Mouse (Mus musculus): Measurements from ENCODE around the gene Creb3.
A peak's percentile ranks its signal among the peaks of the same experiment; 100 is the strongest.
"Not testable (repeated sequence)": the region's sequence is repeated elsewhere in the genome, so short reads cannot be mapped to it uniquely, and the experiment has no call there.

Gene Creb3

GRCm38 (mm10) chr4:43561997-43562768 is at the start of gene Creb3, which contains the start of gene Tln1:
Creb3 (plus strand) TSS chr4:43562332.
Tln1 (minus strand) TSS chr4:43562691.
- DNase-seq (ENCODE audit: low read depth) = peak; percentile 98

GRCm38 (mm10) chr4:43512653-43513052 is 49.5 kb upstream of the Creb3 start:
- DNase-seq (ENCODE audit: low read depth) = no peak

- no peak for DNase-seq (ENCODE audit: low read depth)
Observed at GRCm38 (mm10) chr4:43513300-43513699, 48.8 kb upstream of the Creb3 start.

GRCm38 (mm10) chr4:43513791-43514190 is 48.3 kb upstream of the Creb3 start:
- no peak for DNase-seq (ENCODE audit: low read depth)

GRCm38 (mm10) chr4:43515764-43516708 is 46.1 kb upstream of the Creb3 start:
- DNase-seq (ENCODE audit: low read depth) = no peak

- DNase-seq (ENCODE audit: low read depth) = no peak
Observed at GRCm38 (mm10) chr4:43519551-43519950, 42.6 kb upstream of the Creb3 start.

- DNase-seq (ENCODE audit: low read depth) = peak; percentile 75
Observed at GRCm38 (mm10) chr4:43519956-43520355, 42.2 kb upstream of the Creb3 start.

GRCm38 (mm10) chr4:43527880-43528279 is 34.3 kb upstream of the Creb3 start:
- DNase-seq (ENCODE audit: low read depth) = no peak

GRCm38 (mm10) chr4:43528487-43528886 is 33.6 kb upstream of the Creb3 start:
- DNase-seq (ENCODE audit: low read depth) = no peak

- DNase-seq (ENCODE audit: low read depth) = no peak
Observed at GRCm38 (mm10) chr4:43530081-43530501, 32.0 kb upstream of the Creb3 start.

GRCm38 (mm10) chr4:43530581-43530980 is 31.6 kb upstream of the Creb3 start:
- peak; percentile 85 for DNase-seq (ENCODE audit: low read depth)

- no peak for DNase-seq (ENCODE audit: low read depth)
Observed at GRCm38 (mm10) chr4:43533270-43533669, 28.9 kb upstream of the Creb3 start.

GRCm38 (mm10) chr4:43535628-43536027 is 26.5 kb upstream of the Creb3 start:
- no peak for DNase-seq (ENCODE audit: low read depth)

- no peak for DNase-seq (ENCODE audit: low read depth)
Observed at GRCm38 (mm10) chr4:43536031-43536430, 26.1 kb upstream of the Creb3 start.

- DNase-seq (ENCODE audit: low read depth) = no peak
Observed at GRCm38 (mm10) chr4:43542044-43542443, 20.1 kb upstream of the Creb3 start.

- DNase-seq (ENCODE audit: low read depth) = no peak
Observed at GRCm38 (mm10) chr4:43546375-43547047, 15.6 kb upstream of the Creb3 start.

- no peak for DNase-seq (ENCODE audit: low read depth)
Observed at GRCm38 (mm10) chr4:43547160-43547559, 15.0 kb upstream of the Creb3 start.

GRCm38 (mm10) chr4:43549055-43549454 is 13.1 kb upstream of the Creb3 start:
- no peak for DNase-seq (ENCODE audit: low read depth)

GRCm38 (mm10) chr4:43551854-43552253 is 10.3 kb upstream of the Creb3 start:
- DNase-seq (ENCODE audit: low read depth) = not testable (repeated sequence)

- no peak for DNase-seq (ENCODE audit: low read depth)
Observed at GRCm38 (mm10) chr4:43552437-43552836, 9.7 kb upstream of the Creb3 start.

- no peak for DNase-seq (ENCODE audit: low read depth)
Observed at GRCm38 (mm10) chr4:43553891-43554290, 8.2 kb upstream of the Creb3 start.

GRCm38 (mm10) chr4:43555926-43556325 is 6.2 kb upstream of the Creb3 start:
- no peak for DNase-seq (ENCODE audit: low read depth)
